Mouse (Mus musculus): Measurements from ENCODE around the gene Gm12216. TPM values are rescaled to one million over a fixed set of nuclear protein-coding genes. Genes with fewer than 3 reads are reported as not detected.
"Not testable (repeated sequence)": the region's sequence is repeated elsewhere in the genome, so short reads cannot be mapped to it uniquely, and the experiment has no call there.

The Gm12216 gene
- total and polyA plus RNA-seq, 2 experiments from 2014 or later, result 0.77 TPM; not detected in 1

GRCm38 (mm10) chr11:53871786-53872507 is 12.9 kb upstream of the Gm12216 start:
- no peak overlapping the region for H3K27ac ChIP-seq (ENCODE audit: low read depth, low read length)
- no peak overlapping the region for H3K9ac ChIP-seq
- H3K4me3 ChIP-seq (ENCODE audit: low read depth, low read length), result no peak overlapping the region
- WGBS, result 83% methylated on average over 2 of the region's 2 CpGs
- DNase-seq (no peak), ATAC-seq (no peak)
- TF ChIP-seq CTCF (IDR thresholded peaks at IDR 0.05; ENCODE audit: low read depth), result no peak
- no peaks in the 10 kb centered on the region for H3K4me1 ChIP-seq (ENCODE audit: insufficient read depth)
- no peaks in the 10 kb centered on the region for H3K9me3 ChIP-seq (ENCODE audit: low read length)
- H3K36me3 ChIP-seq (ENCODE audit: insufficient read depth), result peaks cover 25% of the 10 kb centered on the region
- no peak overlapping the region for H3K4me2 ChIP-seq (ENCODE audit: low read depth)
- H3K27me3 ChIP-seq (ENCODE audit: insufficient read depth, low read length), result no peaks in the 10 kb centered on the region

- Histone ChIP-seq H3K9me3 (ENCODE audit: low read length) (no peaks in the 10 kb centered on the region), H3K36me3 (ENCODE audit: insufficient read depth) (peaks cover 31% of the 10 kb centered on the region), H3K27ac (ENCODE audit: low read depth, low read length) (no peak overlapping the region), H3K27me3 (ENCODE audit: insufficient read depth, low read length) (no peaks in the 10 kb centered on the region), H3K4me2 (ENCODE audit: low read depth) (no peak overlapping the region), H3K4me3 (ENCODE audit: low read depth, low read length) (no peak overlapping the region), H3K4me1 (ENCODE audit: insufficient read depth) (no peaks in the 10 kb centered on the region), H3K9ac (no peak overlapping the region)
- no peak for DNase-seq
- ATAC-seq, result no peak
- no peak for TF ChIP-seq CTCF (IDR thresholded peaks at IDR 0.05; ENCODE audit: low read depth)
- WGBS, result 91% methylated on average over 5 of the region's 5 CpGs
These were observed 10.1 kb upstream of the Gm12216 start for GRCm38 (mm10) chr11:53869172-53869571.

GRCm38 (mm10) chr11:53868323-53868722 is 9.3 kb upstream of the Gm12216 start:
- DNase-seq; H3K27me3 ChIP-seq (ENCODE audit: insufficient read depth, low read length); H3K4me2 ChIP-seq (ENCODE audit: low read depth); H3K9ac ChIP-seq; H3K27ac ChIP-seq (ENCODE audit: low read depth, low read length); H3K4me3 ChIP-seq (ENCODE audit: low read depth, low read length); H3K4me1 ChIP-seq (ENCODE audit: insufficient read depth); ATAC-seq; H3K9me3 ChIP-seq (ENCODE audit: low read length): not testable (repeated sequence)
- TF ChIP-seq CTCF (IDR thresholded peaks at IDR 0.05; ENCODE audit: low read depth), result peak; percentile 29
- peaks cover 31% of the 10 kb centered on the region for H3K36me3 ChIP-seq (ENCODE audit: insufficient read depth)
- WGBS, result 48% methylated on average over 5 of the region's 5 CpGs

- H3K27me3 ChIP-seq (ENCODE audit: insufficient read depth, low read length); H3K27ac ChIP-seq (ENCODE audit: low read depth, low read length); DNase-seq; H3K36me3 ChIP-seq (ENCODE audit: insufficient read depth); ATAC-seq; H3K4me2 ChIP-seq (ENCODE audit: low read depth); H3K9ac ChIP-seq; H3K4me3 ChIP-seq (ENCODE audit: low read depth, low read length); H3K9me3 ChIP-seq (ENCODE audit: low read length); H3K4me1 ChIP-seq (ENCODE audit: insufficient read depth): not testable (repeated sequence)
- 78% methylated on average over 1 of the region's 4 CpGs for WGBS
These were observed 5.8 kb upstream of the Gm12216 start for GRCm38 (mm10) chr11:53864724-53865310.

GRCm38 (mm10) chr11:53860944-53861343 is 1.9 kb upstream of the Gm12216 start:
- not testable (repeated sequence) for H3K36me3 ChIP-seq (ENCODE audit: insufficient read depth); H3K27ac ChIP-seq (ENCODE audit: low read depth, low read length); H3K27me3 ChIP-seq (ENCODE audit: insufficient read depth, low read length); H3K4me2 ChIP-seq (ENCODE audit: low read depth); ATAC-seq; H3K4me3 ChIP-seq (ENCODE audit: low read depth, low read length); H3K9me3 ChIP-seq (ENCODE audit: low read length); H3K4me1 ChIP-seq (ENCODE audit: insufficient read depth); H3K9ac ChIP-seq; DNase-seq
- WGBS, result 84% methylated on average over 8 of the region's 9 CpGs

- H3K27ac ChIP-seq (ENCODE audit: low read depth, low read length), result no peak overlapping the region
- no peak for TF ChIP-seq CTCF (IDR thresholded peaks at IDR 0.05; ENCODE audit: low read depth)
- 82% methylated on average over 6 of the region's 6 CpGs for WGBS
- H3K27me3 ChIP-seq (ENCODE audit: insufficient read depth, low read length), result no peaks in the 10 kb centered on the region
- no peak overlapping the region for H3K9ac ChIP-seq
- DNase-seq (no peak), ATAC-seq (no peak)
- no peaks in the 10 kb centered on the region for H3K36me3 ChIP-seq (ENCODE audit: insufficient read depth)
- no peaks in the 10 kb centered on the region for H3K4me1 ChIP-seq (ENCODE audit: insufficient read depth)
- no peak overlapping the region for H3K4me3 ChIP-seq (ENCODE audit: low read depth, low read length)
- H3K4me2 ChIP-seq (ENCODE audit: low read depth), result no peak overlapping the region
- no peaks in the 10 kb centered on the region for H3K9me3 ChIP-seq (ENCODE audit: low read length)
These were observed 847 bp downstream of the Gm12216 start for GRCm38 (mm10) chr11:53858058-53858760.

- H3K36me3 ChIP-seq (ENCODE audit: insufficient read depth), result no peaks in the 10 kb centered on the region
- WGBS, result 74% methylated on average over 5 of the region's 5 CpGs
- H3K27ac ChIP-seq (ENCODE audit: low read depth, low read length), result no peak overlapping the region
- ATAC-seq, result no peak
- TF ChIP-seq CTCF (IDR thresholded peaks at IDR 0.05; ENCODE audit: low read depth), result no peak
- no peak for DNase-seq
- no peak overlapping the region for H3K4me2 ChIP-seq (ENCODE audit: low read depth)
- no peak overlapping the region for H3K9ac ChIP-seq
- no peaks in the 10 kb centered on the region for H3K27me3 ChIP-seq (ENCODE audit: insufficient read depth, low read length)
- H3K4me3 ChIP-seq (ENCODE audit: low read depth, low read length), result no peak overlapping the region
- H3K4me1 ChIP-seq (ENCODE audit: insufficient read depth), result no peaks in the 10 kb centered on the region
- no peaks in the 10 kb centered on the region for H3K9me3 ChIP-seq (ENCODE audit: low read length)
These were observed 5.4 kb downstream of the Gm12216 start for GRCm38 (mm10) chr11:53853665-53854064.

Data from forebrain, postnatal 0 days (tissue).